Mouse (Mus musculus) hindbrain, embryonic 14.5 days (tissue): ENCODE data around the gene Zfyve9. TPM values are rescaled to one million over a fixed set of nuclear protein-coding genes. Genes with fewer than 3 reads are reported as not detected.

Experiments
- ATAC-seq: fragments of 200-750 bp; cut with Nextera tagmentation; 2 replicates; pipeline ENCODE4 v1.8.0; 2017; ENCODE audit warnings: moderate number of reproducible peaks, mild to moderate bottlenecking, moderate TSS enrichment, moderate library complexity; ENCODE audit not compliant: low FRiP score
- DNase-seq: peaks from one replicate; pipeline ENCODE4 v3.0.0-alpha.2; 2015; ENCODE audit warnings: low spot score
- H3K27ac ChIP-seq: fragments of 300-500 bp; sonication (generic); 2 replicates; pipeline ENCODE4 v1.5.1; 2014; ENCODE audit warnings: mild to moderate bottlenecking, moderate library complexity
- H3K27me3 ChIP-seq: fragments of 300-500 bp; sonication (generic); 2 replicates; pipeline ENCODE4 v1.6.1; 2014; ENCODE audit warnings: mild to moderate bottlenecking, low read length, mixed read lengths; ENCODE audit not compliant: control insufficient read depth, insufficient read depth
- H3K36me3 ChIP-seq: fragments of 300-500 bp; sonication (generic); replicated peaks from 2 replicates; pipeline ENCODE4 v1.6.1; 2014; ENCODE audit not compliant: control insufficient read depth, insufficient read depth
- H3K4me1 ChIP-seq: fragments of 300-500 bp; sonication (generic); replicated peaks from 2 replicates; pipeline ENCODE4 v1.6.1; 2014; ENCODE audit warnings: antibody characterized with exemption, low read length, mixed read lengths; ENCODE audit not compliant: control insufficient read depth, insufficient read depth
- H3K4me2 ChIP-seq: fragments of 300-500 bp; sonication (generic); replicated peaks from 2 replicates; pipeline ENCODE4 v1.6.1; 2014; ENCODE audit warnings: mild to moderate bottlenecking, moderate library complexity
- H3K4me3 ChIP-seq: fragments of 300-500 bp; sonication (generic); replicated peaks from 2 replicates; pipeline ENCODE4 v1.5.1; 2014; ENCODE audit warnings: mild to moderate bottlenecking, low read length
- H3K9ac ChIP-seq: fragments of 300-500 bp; sonication (generic); 2 replicates; pipeline ENCODE4 v1.6.1; 2014
- H3K9me3 ChIP-seq: fragments of 300-500 bp; sonication (generic); 2 replicates; pipeline ENCODE4 v1.6.1; 2016; ENCODE audit warnings: low read length; ENCODE audit not compliant: control insufficient read depth
- WGBS: fragments of 180-500 bp; shearing (Covaris S2); extraction: QIAGEN DNeasy Blood & Tissue Kit; methylation state at CpG from one replicate; pipeline ENCODE4 v1.1.7; 2014; 5-methylcytosine and 5-hydroxymethylcytosine counted together
- polyA plus RNA-seq: library from polyadenylated mRNA; unstranded; fragments of >200 nt; fragmentation: Nextera tagmentation; extraction: Ambion mirVana; gene quantifications from 2 replicates; pipeline ENCODE4 v1.2.1, GENCODE M21; 2014

Zfyve9 gene
- polyA plus RNA-seq, 1 experiment from 2014 or later = 8.2 TPM

DNA sequence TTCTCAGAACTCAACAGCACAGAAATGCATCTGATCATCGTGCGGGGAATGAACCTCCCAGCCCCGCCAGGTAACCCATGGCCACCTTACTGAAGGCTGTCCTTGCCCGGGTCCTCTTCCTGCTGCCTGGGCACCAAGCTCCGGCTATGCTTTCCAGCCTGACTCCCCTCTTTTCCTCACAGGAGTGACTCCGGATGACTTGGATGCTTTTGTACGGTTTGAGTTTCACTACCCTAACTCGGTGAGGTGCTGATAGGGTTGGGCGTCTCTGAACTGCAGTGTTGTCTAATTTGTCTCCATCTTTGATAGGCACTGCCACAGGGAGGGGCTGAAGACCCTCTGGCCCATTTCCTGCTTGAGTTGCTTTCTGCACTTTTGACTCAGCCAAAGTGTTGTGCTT lies 150.5 kb downstream of the Zfyve9 start:
- H3K9ac ChIP-seq = no peak overlapping the region
- peaks cover 96% of the 10 kb centered on the region for H3K36me3 ChIP-seq
- H3K27ac ChIP-seq = no peak overlapping the region
- H3K27me3 ChIP-seq = no peaks in the 10 kb centered on the region
- H3K4me2 ChIP-seq = no peak overlapping the region
- no peak for ATAC-seq
- no peak for DNase-seq
- no peak overlapping the region for H3K4me3 ChIP-seq
- WGBS = 97% methylated on average over 9 of the region's 9 CpGs
- no peaks in the 10 kb centered on the region for H3K4me1 ChIP-seq
- no peaks in the 10 kb centered on the region for H3K9me3 ChIP-seq

DNA sequence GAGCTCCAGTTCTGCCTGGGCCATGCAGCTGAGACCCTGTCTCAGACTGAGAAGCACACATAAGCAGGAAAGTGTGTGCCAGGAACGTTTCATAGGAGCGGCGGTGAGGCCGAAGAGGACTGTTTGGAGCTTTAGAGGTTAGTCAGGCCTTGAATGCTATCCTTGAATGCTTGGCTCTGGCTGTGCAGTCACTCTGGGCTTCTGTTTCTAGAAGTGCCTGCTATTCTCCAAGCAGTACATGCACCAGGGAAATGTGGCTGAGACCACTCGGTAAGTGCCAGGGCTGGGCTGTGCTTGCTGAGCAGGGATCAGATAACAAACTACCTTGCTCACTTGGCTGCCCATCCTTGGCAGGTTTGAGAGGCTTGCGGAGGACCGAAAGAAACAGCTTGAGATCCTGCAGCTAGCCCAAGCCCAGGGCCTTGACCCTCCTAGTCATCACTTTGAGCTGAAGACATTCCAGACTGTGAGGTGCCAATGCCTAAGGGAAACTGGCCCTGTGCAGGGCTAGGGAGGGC lies 151.2 kb downstream of the Zfyve9 start:
- Histone ChIP-seq H3K36me3 (peaks cover 96% of the 10 kb centered on the region), H3K27me3 (no peaks in the 10 kb centered on the region), H3K4me3 (no peak overlapping the region), H3K4me2 (no peak overlapping the region), H3K9ac (no peak overlapping the region), H3K9me3 (no peaks in the 10 kb centered on the region), H3K4me1 (no peaks in the 10 kb centered on the region), H3K27ac (no peak overlapping the region)
- no peak for ATAC-seq
- no peak for DNase-seq
- WGBS = 90% methylated on average over 7 of the region's 7 CpGs

DNA sequence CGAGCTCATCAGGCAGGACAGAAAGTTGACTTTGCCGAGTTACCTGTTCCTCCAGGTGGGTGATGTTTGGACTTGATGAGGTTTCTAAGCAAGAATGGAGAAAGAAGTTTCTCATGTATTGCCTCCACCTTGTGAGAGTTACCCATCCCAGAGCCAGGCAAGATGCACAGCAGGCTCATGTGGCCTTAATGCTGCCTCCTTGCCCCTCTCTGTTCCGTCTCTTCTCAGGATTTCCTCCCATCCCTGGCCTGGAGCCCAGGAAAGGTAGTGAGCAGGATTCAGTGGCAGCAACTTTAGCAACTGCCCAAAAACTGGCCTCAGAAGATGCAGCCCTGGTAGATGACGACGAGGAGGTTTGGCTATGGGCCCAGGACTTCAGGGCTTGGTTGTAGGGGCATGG lies 153.5 kb downstream of the Zfyve9 start:
- WGBS = 91% methylated on average over 5 of the region's 5 CpGs
- H3K4me2 ChIP-seq = no peak overlapping the region
- H3K4me1 ChIP-seq = no peaks in the 10 kb centered on the region
- no peak for DNase-seq
- peaks cover 79% of the 10 kb centered on the region for H3K36me3 ChIP-seq
- ATAC-seq = no peak
- H3K27me3 ChIP-seq = no peaks in the 10 kb centered on the region
- H3K27ac ChIP-seq = no peak overlapping the region
- H3K9ac ChIP-seq = no peak overlapping the region
- H3K9me3 ChIP-seq = no peaks in the 10 kb centered on the region
- no peak overlapping the region for H3K4me3 ChIP-seq

DNA sequence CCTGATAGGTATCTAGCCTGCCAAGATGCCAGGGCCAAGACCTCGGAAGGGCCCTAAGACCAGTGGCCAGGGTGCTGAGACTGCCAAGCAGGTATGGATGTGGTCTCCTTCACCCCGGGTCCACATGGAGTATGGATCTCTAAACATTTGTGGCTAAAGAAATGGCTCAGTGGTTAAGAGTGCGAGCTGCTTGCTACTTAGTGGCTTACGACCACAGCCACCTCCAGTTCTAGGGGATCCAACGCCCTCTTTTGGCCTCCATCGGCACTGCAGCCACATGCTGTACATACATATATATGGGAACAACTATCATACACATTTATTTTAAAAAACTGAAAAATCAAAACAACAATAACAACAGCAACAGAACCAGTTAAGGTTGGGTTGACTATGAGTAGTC lies 159.1 kb downstream of the Zfyve9 start:
- peaks cover 25% of the 10 kb centered on the region for H3K36me3 ChIP-seq
- H3K4me3 ChIP-seq = no peak overlapping the region
- 95% methylated on average over 6 of the region's 6 CpGs for WGBS
- H3K4me2 ChIP-seq = no peak overlapping the region
- DNase-seq = no peak
- peaks cover 15% of the 10 kb centered on the region for H3K4me1 ChIP-seq
- no peaks in the 10 kb centered on the region for H3K27me3 ChIP-seq
- no peak overlapping the region for H3K27ac ChIP-seq
- H3K9ac ChIP-seq = no peak overlapping the region
- ATAC-seq = no peak
- H3K9me3 ChIP-seq = no peaks in the 10 kb centered on the region

DNA sequence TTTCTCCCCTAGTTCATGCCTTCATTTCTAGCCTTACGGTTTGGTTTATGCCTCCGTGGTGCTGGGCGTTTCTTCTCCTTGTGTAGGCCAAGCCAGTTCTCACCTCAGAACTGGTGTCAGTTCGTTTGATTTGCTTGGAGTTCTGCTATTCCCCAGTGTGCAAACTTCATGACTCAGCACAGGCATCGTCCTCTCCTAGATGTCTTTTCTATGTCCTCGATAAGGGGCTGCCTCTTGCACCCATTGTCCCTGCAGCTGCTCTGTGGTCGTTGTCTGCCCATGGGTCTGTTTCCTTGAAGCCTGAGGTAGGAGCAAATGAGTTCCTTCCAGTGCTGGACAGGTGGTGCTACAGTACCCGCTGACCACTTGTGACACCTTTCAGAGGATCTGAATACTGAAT lies 160.1 kb downstream of the Zfyve9 start:
- no peak for DNase-seq
- no peaks in the 10 kb centered on the region for H3K27me3 ChIP-seq
- 18% methylated on average over 8 of the region's 8 CpGs for WGBS

DNA sequence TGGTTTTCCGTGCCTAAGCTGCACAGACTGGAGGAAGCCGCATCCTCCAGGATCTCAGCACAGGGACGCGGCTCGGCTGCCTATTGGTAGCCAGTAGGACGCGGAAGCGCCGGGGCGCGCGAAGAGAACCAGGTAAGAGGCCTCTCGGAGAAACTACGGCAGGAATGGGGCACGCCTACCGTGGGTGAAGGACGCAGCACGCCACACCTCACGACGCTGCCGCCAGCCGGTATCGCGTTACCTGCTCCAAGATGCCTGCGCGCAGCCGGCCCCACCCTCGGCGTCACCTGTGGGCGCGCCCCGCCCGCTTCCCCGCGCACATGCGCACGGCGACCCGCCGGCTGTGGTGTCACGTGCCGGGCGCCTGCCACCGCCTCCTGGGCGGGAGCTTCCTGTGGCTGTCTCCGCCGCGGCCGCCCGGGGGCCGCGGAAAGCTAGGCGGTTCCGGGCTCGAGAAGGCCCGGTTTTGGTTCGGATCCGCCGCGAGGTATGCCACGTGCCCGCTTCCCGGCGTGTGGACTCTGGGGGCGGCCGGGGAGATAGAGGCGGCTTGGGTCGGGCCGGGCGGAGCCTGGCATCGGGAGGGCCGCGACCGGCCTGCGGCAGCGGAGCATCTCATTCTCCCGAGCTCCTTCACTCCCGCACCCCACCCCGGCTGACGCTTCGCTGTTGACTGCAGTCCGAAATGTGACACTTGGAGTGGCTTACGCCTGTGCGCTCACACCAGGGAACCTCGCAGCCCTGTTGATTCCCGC lies 160.8 kb downstream of the Zfyve9 start, which contains the start of gene Cc2d1b:
TSS of gene Cc2d1b (plus strand) at position 354 of the 755 bp plus-strand sequence.
- under 1% methylated on average over 67 of the region's 86 CpGs for WGBS

More for the DNA sequence above, 160.1 kb downstream of the Zfyve9 start:
- peak overlapping the region; percentile 89 for H3K27ac ChIP-seq
- peaks cover 15% of the 10 kb centered on the region for H3K36me3 ChIP-seq
- H3K9me3 ChIP-seq = no peaks in the 10 kb centered on the region
- no peak for ATAC-seq
- H3K4me2 ChIP-seq = peak overlapping the region; percentile 69
- peak overlapping the region; percentile 73 for H3K9ac ChIP-seq
- peak overlapping the region; percentile 60 for H3K4me3 ChIP-seq
- H3K4me1 ChIP-seq = peaks cover 15% of the 10 kb centered on the region

DNA sequence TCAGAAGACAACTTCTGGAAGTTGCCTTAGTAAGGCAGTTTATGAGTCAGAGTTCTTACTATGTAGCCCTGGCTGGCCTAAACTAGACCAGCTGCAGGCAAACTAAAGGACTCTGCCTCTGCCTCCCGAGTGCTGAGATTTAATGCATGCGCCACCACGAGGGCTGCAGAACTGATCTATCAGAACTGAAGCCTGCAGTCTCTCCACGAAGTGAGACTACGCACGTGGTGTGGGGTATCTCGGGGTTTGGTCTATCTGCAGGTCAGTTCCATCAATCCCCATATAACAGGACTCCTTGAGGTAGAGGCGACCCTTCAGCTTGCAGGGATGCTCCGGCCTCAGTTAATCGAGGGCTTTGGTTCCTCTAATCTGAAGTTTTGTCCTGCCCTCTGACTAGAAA lies 161.4 kb downstream of the Zfyve9 start:
- Histone ChIP-seq H3K27me3 (no peaks in the 10 kb centered on the region), H3K4me2 (peak overlapping the region; percentile 69), H3K4me3 (peak overlapping the region; percentile 60), H3K9me3 (no peaks in the 10 kb centered on the region), H3K4me1 (peaks cover 15% of the 10 kb centered on the region), H3K36me3 (peaks cover 1% of the 10 kb centered on the region; the same call in 1 of the 2 replicates), H3K27ac (peak overlapping the region; percentile 89), H3K9ac (peak overlapping the region; percentile 73)
- DNase-seq (peak; percentile 53), ATAC-seq (peak; percentile 56)
- 1% methylated on average over 10 of the region's 10 CpGs for WGBS

More for the DNA sequence above, 160.8 kb downstream of the Zfyve9 start, which contains the start of gene Cc2d1b:
- Histone ChIP-seq H3K4me2 (peak within 1 kb of the TSS; percentile 69), H3K9ac (peak within 1 kb of the TSS; percentile 73), H3K4me1 (peaks cover 15% of the 10 kb centered on the region), H3K27me3 (no peaks in the 10 kb centered on the region), H3K9me3 (no peaks in the 10 kb centered on the region), H3K36me3 (peaks cover 7% of the 10 kb centered on the region; the same call in 1 of the 2 replicates), H3K4me3 (peak within 1 kb of the TSS; percentile 60), H3K27ac (peak within 1 kb of the TSS; percentile 89)
- ATAC-seq (peak; percentile 94), DNase-seq (peak; percentile 91)

DNA sequence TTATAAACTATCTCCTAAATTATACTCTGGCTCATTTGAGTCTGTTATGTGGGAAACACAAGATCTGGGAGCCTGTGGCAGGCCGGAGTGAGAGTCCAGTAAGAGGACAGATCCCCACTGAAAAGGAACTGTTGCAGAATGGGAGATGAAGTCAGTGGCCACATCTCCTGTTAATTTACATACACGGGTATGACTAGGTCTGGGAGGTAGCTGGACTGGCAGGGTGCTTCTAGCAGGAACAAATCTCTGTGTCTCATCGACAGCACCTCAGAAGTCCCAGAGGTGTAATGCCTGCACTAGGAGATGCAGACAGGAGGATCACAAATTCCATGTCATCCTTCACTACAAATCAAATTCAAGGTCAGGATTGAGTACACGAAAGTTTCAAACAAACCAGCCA lies 162.0 kb downstream of the Zfyve9 start:
- H3K9me3 ChIP-seq = no peaks in the 10 kb centered on the region
- no peaks in the 10 kb centered on the region for H3K36me3 ChIP-seq
- ATAC-seq = no peak
- peak overlapping the region; percentile 60 for H3K4me3 ChIP-seq
- 71% methylated on average over 4 of the region's 4 CpGs for WGBS
- DNase-seq = no peak
- H3K4me2 ChIP-seq = peak overlapping the region; percentile 69
- peak overlapping the region; percentile 73 for H3K9ac ChIP-seq
- peaks cover 15% of the 10 kb centered on the region for H3K4me1 ChIP-seq
- H3K27ac ChIP-seq = peak overlapping the region; percentile 89
- no peaks in the 10 kb centered on the region for H3K27me3 ChIP-seq

DNA sequence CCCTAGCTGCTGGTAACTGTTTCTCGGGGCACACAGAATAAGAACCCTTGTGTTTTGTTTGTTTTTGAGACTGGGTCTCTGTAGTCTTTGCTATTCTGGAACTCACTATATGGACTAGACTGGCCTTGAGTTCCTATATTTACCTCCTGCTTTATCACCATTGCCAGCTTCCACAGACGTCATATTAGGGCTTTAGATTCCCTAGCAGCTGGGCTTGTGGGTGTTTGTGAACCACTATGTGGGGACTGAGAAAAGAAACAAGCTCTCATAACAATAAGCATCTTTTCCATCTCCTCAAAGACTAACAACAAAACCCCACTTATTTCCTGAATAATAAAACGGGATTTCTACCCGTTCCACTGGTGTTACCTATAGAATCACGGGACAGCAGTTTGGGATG lies 169.7 kb downstream of the Zfyve9 start:
- H3K9me3 ChIP-seq = no peaks in the 10 kb centered on the region
- no peak overlapping the region for H3K4me2 ChIP-seq
- no peak overlapping the region for H3K4me3 ChIP-seq
- DNase-seq (no peak), ATAC-seq (no peak)
- no peaks in the 10 kb centered on the region for H3K27me3 ChIP-seq
- H3K27ac ChIP-seq = no peak overlapping the region
- WGBS = 97% methylated on average over 5 of the region's 5 CpGs
- no peaks in the 10 kb centered on the region for H3K4me1 ChIP-seq
- H3K36me3 ChIP-seq = no peaks in the 10 kb centered on the region
- H3K9ac ChIP-seq = no peak overlapping the region
